In the genomic region with DNA sequence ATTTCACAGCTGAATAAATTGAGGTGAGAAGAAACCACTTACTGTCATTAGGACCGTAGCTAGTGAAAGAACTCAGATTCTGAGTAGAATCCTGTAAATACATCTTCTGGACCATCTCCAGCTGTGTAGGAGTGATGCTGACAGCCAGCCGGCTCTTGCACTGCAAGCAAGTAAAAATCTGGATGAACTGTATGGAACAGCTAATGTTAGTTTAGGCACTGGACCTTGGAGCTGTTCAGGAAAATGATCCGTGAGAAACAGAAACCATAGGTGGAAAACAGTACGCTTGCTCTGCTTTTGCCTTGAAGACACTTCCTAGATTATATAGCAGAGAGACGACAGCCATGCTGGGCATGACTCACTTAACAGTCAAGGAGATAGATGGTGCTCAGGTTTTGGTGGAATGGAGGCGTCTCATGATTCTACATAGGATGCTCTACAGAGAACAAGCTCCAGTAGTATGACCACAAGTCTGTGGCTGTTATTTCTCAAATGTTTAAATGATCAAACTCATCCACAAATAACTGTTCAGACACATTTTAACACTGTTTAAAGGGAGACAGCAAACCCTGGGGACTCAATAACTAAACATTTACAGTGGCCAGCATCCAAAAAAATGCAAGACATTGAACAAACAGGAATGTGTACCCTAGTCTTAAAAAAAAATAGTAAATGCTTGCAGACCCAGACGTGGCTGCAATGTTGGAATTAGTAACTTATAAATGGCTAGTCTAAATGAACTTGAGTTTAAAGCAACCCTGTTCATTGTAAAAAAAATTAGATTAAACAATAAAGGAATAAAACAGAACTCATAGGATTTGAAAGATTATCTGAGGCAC, we compare ENCODE assay signal across 18 mouse cellular contexts.
DNase-seq lines count a peak whose midpoint lies in the region; ATAC-seq and TF ChIP-seq lines count a peak whose summit lies in the region.
"Had no signal": no experiment of that assay in that cellular context is flagged by ENCODE, and none has a peak within 500 bp of the region (broad histone marks: within the 10 kb centered on the region; RNA-seq: fewer than 3 reads in every experiment).

No protein-coding gene starts in this region.

- H3K27ac ChIP-seq in kidney, embryonic 14.5 days (ENCODE audit: low read depth, low read length) = peak overlapping the region; percentile 43; the same call in 1 of the 2 replicates
- H3K27ac ChIP-seq in liver, adult 2 months (replicated peaks; ENCODE audit: insufficient read depth, low read depth, low read length) = no peak overlapping the region
- no peak overlapping the region for H3K27ac ChIP-seq in liver, embryonic 11.5 days (ENCODE audit: low read depth, low read length)
- H3K27ac ChIP-seq in liver, embryonic 16.5 days (ENCODE audit: low read length) = peak overlapping the region; percentile 57; the same call in 1 of the 2 replicates
- H3K27ac ChIP-seq: forebrain, embryonic 13.5 days; heart, embryonic 13.5 days; hindbrain, embryonic 10.5 days; intestine, embryonic 15.5 days had no signal

- no peak for DNase-seq in kidney, postnatal 36 days
- peak; percentile 89 for DNase-seq in liver, adult 2 months (ENCODE audit: extremely low read depth, low read depth, low spot score)
- DNase-seq in liver, embryonic 11.5 days (ENCODE audit: low spot score) = no peak
- peak; percentile 80 for DNase-seq in brain, adult 2 months (ENCODE audit: low read depth, low spot score)
- DNase-seq in thymus, postnatal 25 days = no peak
- no peak for DNase-seq in Muller cell, postnatal 12 days (ENCODE audit: inconsistent ontology term)
- DNase-seq: adrenal gland, adult 2 months; B cell, adult 2 months; cerebellum, adult 2 months; lung, postnatal 10 days had no signal

- no peaks in the 10 kb centered on the region for H3K27me3 ChIP-seq in kidney, embryonic 14.5 days (ENCODE audit: control insufficient read depth, insufficient read depth, low read length)
- H3K27me3 ChIP-seq in liver, adult 2 months (ENCODE audit: control insufficient read depth, insufficient read depth, low read length) = no peaks in the 10 kb centered on the region
- H3K27me3 ChIP-seq in liver, embryonic 11.5 days (replicated peaks; ENCODE audit: control insufficient read depth, insufficient read depth, low read length) = no peaks in the 10 kb centered on the region
- no peaks in the 10 kb centered on the region for H3K27me3 ChIP-seq in liver, embryonic 16.5 days (ENCODE audit: control insufficient read depth, insufficient read depth, low read depth, low read length)
- H3K27me3 ChIP-seq: forebrain, embryonic 13.5 days; heart, embryonic 13.5 days; intestine, embryonic 15.5 days had no signal

- no peak overlapping the region for H3K4me3 ChIP-seq in kidney, embryonic 14.5 days (ENCODE audit: low read length)
- no peak overlapping the region for H3K4me3 ChIP-seq in liver, adult 2 months (ENCODE audit: insufficient read depth, low read depth, low read length)
- no peak overlapping the region for H3K4me3 ChIP-seq in liver, embryonic 11.5 days (ENCODE audit: low read depth, low read length)
- no peak overlapping the region for H3K4me3 ChIP-seq in liver, embryonic 16.5 days (ENCODE audit: low read depth, low read length)
- H3K4me3 ChIP-seq: forebrain, embryonic 13.5 days; heart, embryonic 13.5 days; hindbrain, embryonic 10.5 days; intestine, embryonic 15.5 days; myocyte had no signal

- H3K4me2 ChIP-seq in kidney, embryonic 14.5 days (replicated peaks; ENCODE audit: low read depth, low read length) = no peak overlapping the region
- H3K4me2 ChIP-seq in liver, embryonic 11.5 days = no peak overlapping the region
- H3K4me2 ChIP-seq in liver, embryonic 16.5 days (ENCODE audit: low read depth, low read length) = peak overlapping the region; percentile 36
- H3K4me2 ChIP-seq: forebrain, embryonic 13.5 days; heart, embryonic 13.5 days; intestine, embryonic 15.5 days; midbrain, embryonic 11.5 days had no signal

- no peak overlapping the region for H3K9ac ChIP-seq in kidney, embryonic 14.5 days (ENCODE audit: low read depth, low read length)
- H3K9ac ChIP-seq in liver, adult 2 months (ENCODE audit: low read depth, low read length) = no peak overlapping the region
- no peak overlapping the region for H3K9ac ChIP-seq in liver, embryonic 11.5 days (ENCODE audit: low read depth, low read length)
- no peak overlapping the region for H3K9ac ChIP-seq in liver, embryonic 16.5 days (ENCODE audit: low read depth, low read length)
- H3K9ac ChIP-seq: forebrain, embryonic 13.5 days; heart, embryonic 13.5 days; intestine, embryonic 15.5 days had no signal

- 21% methylated on average over 7 of the region's 7 CpGs for WGBS in kidney, embryonic 14.5 days
- WGBS in liver, adult 2 months = 17% methylated on average over 7 of the region's 7 CpGs
- WGBS in liver, embryonic 11.5 days = 68% methylated on average over 7 of the region's 7 CpGs
- WGBS in liver, embryonic 16.5 days (ENCODE audit: insufficient replicate concordance) = 48% methylated on average over 7 of the region's 7 CpGs

- peaks cover 10% of the 10 kb centered on the region; the same call in 1 of the 2 replicates for H3K4me1 ChIP-seq in kidney, embryonic 14.5 days (ENCODE audit: control insufficient read depth, insufficient read depth, low read length)
- H3K4me1 ChIP-seq in liver, adult 2 months (ENCODE audit: control insufficient read depth, insufficient read depth, low read length) = peaks cover 2% of the 10 kb centered on the region; the same call in 1 of the 2 replicates
- H3K4me1 ChIP-seq in liver, embryonic 11.5 days (replicated peaks; ENCODE audit: control insufficient read depth, insufficient read depth, low read length) = no peaks in the 10 kb centered on the region
- H3K4me1 ChIP-seq in liver, embryonic 16.5 days (ENCODE audit: control insufficient read depth, low read depth, low read length) = no peaks in the 10 kb centered on the region
- H3K4me1 ChIP-seq: hindbrain, embryonic 10.5 days had no signal

- peak; percentile 90 for ATAC-seq in kidney, embryonic 14.5 days (ENCODE audit: low FRiP score, low TSS enrichment)
- ATAC-seq in liver, embryonic 11.5 days (replicated peaks; ENCODE audit: low FRiP score) = no peak
- peak; percentile 77 for ATAC-seq in liver, embryonic 16.5 days (ENCODE audit: low read depth)
- ATAC-seq: forebrain, embryonic 13.5 days; intestine, embryonic 15.5 days had no signal

- no peaks in the 10 kb centered on the region for H3K79me2 ChIP-seq in liver, adult 2 months (ENCODE audit: control insufficient read depth, insufficient read depth, low read length)

- H3K36me3 ChIP-seq in kidney, embryonic 14.5 days (ENCODE audit: control insufficient read depth, insufficient read depth, low read length) = no peaks in the 10 kb centered on the region
- H3K36me3 ChIP-seq in liver, adult 2 months (ENCODE audit: control insufficient read depth, insufficient read depth, low read length) = no peaks in the 10 kb centered on the region
- no peaks in the 10 kb centered on the region for H3K36me3 ChIP-seq in liver, embryonic 11.5 days (ENCODE audit: control insufficient read depth, insufficient read depth, low read length)
- no peaks in the 10 kb centered on the region for H3K36me3 ChIP-seq in liver, embryonic 16.5 days (ENCODE audit: control insufficient read depth, insufficient read depth)
- H3K36me3 ChIP-seq: heart, embryonic 13.5 days; hindbrain, embryonic 10.5 days; intestine, embryonic 15.5 days had no signal

- H3K9me3 ChIP-seq in kidney, embryonic 14.5 days (ENCODE audit: control insufficient read depth, low read length) = no peaks in the 10 kb centered on the region
- no peaks in the 10 kb centered on the region for H3K9me3 ChIP-seq in liver, embryonic 11.5 days (ENCODE audit: control insufficient read depth, low read length)
- H3K9me3 ChIP-seq in liver, embryonic 16.5 days (replicated peaks; ENCODE audit: control insufficient read depth, low read length) = no peaks in the 10 kb centered on the region
- H3K9me3 ChIP-seq: forebrain, embryonic 13.5 days; heart, embryonic 13.5 days; hindbrain, embryonic 10.5 days; intestine, embryonic 15.5 days had no signal

- TF ChIP-seq POLR2A in liver, adult 2 months (IDR thresholded peaks at IDR 0.05; ENCODE audit: extremely low read depth, insufficient read depth, low read length) = no peak

- TF ChIP-seq CTCF in liver, adult 2 months (IDR thresholded peaks at IDR 0.05; ENCODE audit: low read depth, low read length) = no peak

Comparison
In these comparisons a context has a peak if more than half of its experiments do, and no peak if none do; other contexts are left out.
1. H3K27ac ChIP-seq: peak in kidney, embryonic 14.5 days (single experiment) and liver, embryonic 16.5 days (single experiment); none in liver, adult 2 months (single experiment) and liver, embryonic 11.5 days (single experiment).
2. DNase-seq: peak in liver, adult 2 months (single experiment) and brain, adult 2 months (single experiment); none in kidney, postnatal 36 days (0 of 2), liver, embryonic 11.5 days (single experiment), thymus, postnatal 25 days (single experiment) and Muller cell, postnatal 12 days (single experiment).